Mouse (Mus musculus): ENCODE data around the gene Cdyl2. TPM values are rescaled to one million over a fixed set of nuclear protein-coding genes. Genes with fewer than 3 reads are reported as not detected.
A peak's percentile ranks its signal among the peaks of the same experiment; 100 is the strongest.

The Cdyl2 gene
- 3.8 and 4.2 TPM in 2 replicates for polyA plus RNA-seq (2012; rRNA removed)

DNA sequence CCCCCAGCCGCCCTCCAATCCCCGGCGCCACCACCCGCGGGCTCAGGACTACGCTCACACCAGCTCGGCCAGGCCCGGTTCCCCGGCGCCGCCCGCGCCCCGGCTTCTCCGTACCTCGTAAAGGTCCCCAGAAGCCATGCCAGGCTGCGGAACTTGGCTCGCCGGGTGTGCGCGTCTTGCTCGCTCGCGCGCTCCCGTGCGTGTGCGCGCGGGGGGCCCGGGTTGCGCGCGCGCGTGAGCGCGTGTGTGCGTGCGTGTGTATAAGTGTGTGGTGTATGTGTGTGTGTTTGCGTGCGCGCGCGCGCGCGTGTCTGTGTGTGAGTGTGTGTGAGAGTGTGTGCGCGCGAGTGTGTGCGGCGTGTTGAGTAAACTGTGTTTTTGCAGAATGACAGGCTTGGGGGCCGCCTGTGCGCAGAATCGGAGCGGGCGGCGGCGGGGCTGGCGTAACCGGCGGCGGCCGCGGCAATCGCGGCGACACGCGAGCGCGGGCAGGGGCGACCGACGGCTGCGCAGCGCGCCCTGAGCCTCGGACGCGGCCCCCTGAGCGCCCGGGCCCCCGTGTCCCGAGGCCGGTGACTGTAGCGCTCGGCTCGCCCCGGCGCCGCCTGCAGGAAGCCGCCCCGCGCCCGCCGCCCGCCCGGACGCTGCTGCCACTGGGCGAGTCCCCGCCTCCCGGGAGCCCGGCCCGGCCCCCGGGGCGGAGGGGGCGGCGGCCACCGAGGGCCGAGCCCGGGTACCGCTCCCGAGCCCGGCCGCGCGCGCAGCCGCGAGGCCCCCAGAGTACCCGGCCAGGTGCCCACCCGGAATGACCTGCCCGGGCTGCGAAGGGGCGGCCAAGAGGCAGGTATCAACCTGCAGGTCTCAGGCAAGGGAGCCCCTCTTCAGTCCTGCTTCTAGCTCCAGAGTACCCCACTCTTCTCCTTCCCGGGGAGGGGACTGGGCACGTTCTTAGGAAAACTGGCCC is at the start of gene Cdyl2:
Cdyl2 (minus strand) TSS at position 308 of the 964 bp plus-strand sequence.
- 0 out of 2 replicates have a peak, but pooled peaks cover 2% of the 10 kb centered on the region for H3K4me1 ChIP-seq (ENCODE audit: control insufficient read depth, insufficient read depth, low read length)
- peak within 1 kb of the TSS; percentile 60 for H3K27ac ChIP-seq (ENCODE audit: insufficient read depth, low read length)
- TF ChIP-seq POLR2A (IDR thresholded peaks at IDR 0.05; ENCODE audit: extremely low read depth, insufficient read depth, low read length) (peak; percentile 36; the same call in 1 of the 2 replicates), CTCF (IDR thresholded peaks at IDR 0.05; ENCODE audit: extremely low read depth, insufficient read depth, low read length) (no peak)
- peak within 1 kb of the TSS; percentile 53 for H3K4me3 ChIP-seq (ENCODE audit: insufficient read depth, low read length)

DNA sequence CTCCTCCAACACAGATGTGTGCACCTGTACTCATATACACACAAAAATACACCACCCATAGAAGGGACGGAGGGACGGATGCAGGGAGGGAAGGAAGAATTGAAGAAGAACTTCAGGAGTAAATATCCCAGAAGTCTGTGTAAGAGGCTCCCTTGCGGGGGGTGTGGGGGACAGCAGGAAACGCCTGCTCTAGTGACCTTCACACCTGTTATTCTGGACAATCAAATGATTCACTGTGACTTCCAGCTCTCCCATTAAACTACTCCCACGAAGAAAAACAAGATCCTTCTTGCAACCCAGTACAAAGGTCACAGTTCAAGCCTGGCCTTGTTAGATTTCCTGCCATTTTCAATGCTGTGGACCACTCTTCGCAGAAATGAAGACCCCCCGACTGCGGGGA is 47.8 kb upstream of the Cdyl2 start:
- H3K27ac ChIP-seq (ENCODE audit: insufficient read depth, low read length), result no peak overlapping the region
- H3K4me3 ChIP-seq (ENCODE audit: insufficient read depth, low read length), result no peak overlapping the region
- H3K4me1 ChIP-seq (ENCODE audit: control insufficient read depth, insufficient read depth, low read length), result no peaks in the 10 kb centered on the region
- TF ChIP-seq CTCF (IDR thresholded peaks at IDR 0.05; ENCODE audit: extremely low read depth, insufficient read depth, low read length) (no peak), POLR2A (IDR thresholded peaks at IDR 0.05; ENCODE audit: extremely low read depth, insufficient read depth, low read length) (no peak)

DNA sequence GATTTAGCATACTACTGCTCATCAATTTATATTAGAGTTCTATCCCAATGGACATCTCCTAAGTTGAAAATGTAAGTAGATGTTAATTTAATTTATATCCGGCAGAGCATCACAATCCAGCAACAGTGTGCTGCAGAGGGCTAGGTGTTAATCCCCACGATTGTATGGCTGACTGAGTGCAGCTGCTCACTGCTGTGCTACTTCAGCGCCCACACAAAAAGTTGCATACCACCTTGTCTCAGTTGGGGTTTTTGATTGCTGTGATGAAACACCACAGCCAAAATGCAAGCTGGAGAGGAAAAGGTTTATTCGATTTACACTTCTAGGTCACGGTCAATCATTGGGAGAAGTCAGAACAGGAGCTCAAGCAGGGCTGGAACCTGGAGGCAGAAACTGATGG is 41.4 kb upstream of the Cdyl2 start:
- H3K27ac ChIP-seq (ENCODE audit: insufficient read depth, low read length), result no peak overlapping the region
- H3K4me3 ChIP-seq (ENCODE audit: insufficient read depth, low read length), result no peak overlapping the region
- no peaks in the 10 kb centered on the region for H3K4me1 ChIP-seq (ENCODE audit: control insufficient read depth, insufficient read depth, low read length)
- TF ChIP-seq POLR2A (IDR thresholded peaks at IDR 0.05; ENCODE audit: extremely low read depth, insufficient read depth, low read length) (no peak), CTCF (IDR thresholded peaks at IDR 0.05; ENCODE audit: extremely low read depth, insufficient read depth, low read length) (no peak)

DNA sequence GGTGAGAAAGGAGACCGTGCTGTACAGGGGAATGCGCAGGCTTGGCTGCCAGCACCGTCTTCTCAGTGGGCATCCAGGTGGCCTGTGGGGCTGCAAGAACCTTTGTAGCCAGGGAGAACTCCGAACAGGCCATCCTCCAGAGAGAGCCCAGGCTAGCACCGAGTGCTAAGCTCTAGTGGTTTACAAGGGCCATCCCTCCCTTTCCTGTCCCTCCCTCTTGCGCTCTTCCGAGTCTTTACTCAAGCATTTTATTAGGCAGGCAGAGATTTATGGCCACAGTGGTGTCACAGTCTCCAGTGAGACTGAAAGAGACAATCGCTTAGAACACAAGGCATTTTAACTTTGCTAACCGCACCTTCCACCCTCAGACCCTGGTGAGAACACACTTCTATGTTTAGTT is 39.9 kb upstream of the Cdyl2 start:
- Histone ChIP-seq H3K4me1 (ENCODE audit: control insufficient read depth, insufficient read depth, low read length) (no peaks in the 10 kb centered on the region), H3K27ac (ENCODE audit: insufficient read depth, low read length) (no peak overlapping the region), H3K4me3 (ENCODE audit: insufficient read depth, low read length) (no peak overlapping the region)
- TF ChIP-seq POLR2A (IDR thresholded peaks at IDR 0.05; ENCODE audit: extremely low read depth, insufficient read depth, low read length) (no peak), CTCF (IDR thresholded peaks at IDR 0.05; ENCODE audit: extremely low read depth, insufficient read depth, low read length) (no peak)

DNA sequence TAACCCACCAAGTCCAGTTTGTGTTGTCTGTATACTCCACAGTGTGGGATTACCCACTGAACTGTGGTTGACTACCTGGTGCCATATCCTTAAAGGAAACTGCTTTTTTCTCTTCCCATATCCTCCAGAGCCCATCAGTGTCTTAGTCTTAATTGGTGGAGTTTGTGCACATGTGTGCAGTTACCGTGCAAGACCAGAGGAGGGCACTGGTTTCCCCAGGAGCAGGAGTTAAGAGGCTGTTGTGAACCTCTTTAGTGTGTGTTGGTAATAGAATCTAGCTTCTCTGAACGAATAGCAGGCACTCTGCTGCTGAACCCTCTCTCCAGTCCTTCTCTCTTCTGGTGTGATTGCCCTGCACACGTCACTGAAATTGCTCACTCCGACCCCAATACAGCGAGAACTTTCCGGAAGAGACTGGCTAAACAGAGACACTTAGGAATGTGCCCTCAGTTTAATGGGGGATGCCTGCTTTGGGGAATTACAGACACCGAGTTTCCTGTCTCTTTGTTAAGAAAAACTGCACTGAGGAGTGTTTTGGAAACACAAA is 39.1 kb upstream of the Cdyl2 start:
- Histone ChIP-seq H3K4me3 (ENCODE audit: insufficient read depth, low read length) (no peak overlapping the region), H3K27ac (ENCODE audit: insufficient read depth, low read length) (no peak overlapping the region), H3K4me1 (ENCODE audit: control insufficient read depth, insufficient read depth, low read length) (no peaks in the 10 kb centered on the region)
- TF ChIP-seq POLR2A (IDR thresholded peaks at IDR 0.05; ENCODE audit: extremely low read depth, insufficient read depth, low read length) (no peak), CTCF (IDR thresholded peaks at IDR 0.05; ENCODE audit: extremely low read depth, insufficient read depth, low read length) (0 out of 2 replicates have a peak, but pooled peaks have one; percentile 17)

DNA sequence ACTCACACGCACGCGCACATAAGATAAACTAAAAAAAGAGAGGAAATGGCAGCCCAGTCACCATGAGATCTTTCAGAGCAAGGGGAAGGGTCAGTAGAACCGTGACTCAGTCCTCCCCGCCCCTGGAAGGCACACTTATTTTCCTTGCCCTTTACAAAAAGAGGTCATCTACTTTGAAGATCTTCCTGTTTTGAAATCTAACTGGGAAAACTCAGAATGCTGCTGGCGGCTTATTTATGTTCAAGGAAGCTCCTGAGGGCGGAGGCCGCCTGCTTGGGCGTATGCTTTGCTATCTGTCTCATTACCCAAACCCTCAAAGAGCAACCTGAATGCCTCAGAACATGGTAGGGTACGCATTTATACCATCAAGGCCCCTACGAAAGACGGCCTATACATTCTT is 38.0 kb upstream of the Cdyl2 start:
- Histone ChIP-seq H3K4me3 (ENCODE audit: insufficient read depth, low read length) (no peak overlapping the region), H3K27ac (ENCODE audit: insufficient read depth, low read length) (no peak overlapping the region), H3K4me1 (ENCODE audit: control insufficient read depth, insufficient read depth, low read length) (no peaks in the 10 kb centered on the region)
- TF ChIP-seq CTCF (IDR thresholded peaks at IDR 0.05; ENCODE audit: extremely low read depth, insufficient read depth, low read length), result no peak
- no peak for TF ChIP-seq POLR2A (IDR thresholded peaks at IDR 0.05; ENCODE audit: extremely low read depth, insufficient read depth, low read length)

DNA sequence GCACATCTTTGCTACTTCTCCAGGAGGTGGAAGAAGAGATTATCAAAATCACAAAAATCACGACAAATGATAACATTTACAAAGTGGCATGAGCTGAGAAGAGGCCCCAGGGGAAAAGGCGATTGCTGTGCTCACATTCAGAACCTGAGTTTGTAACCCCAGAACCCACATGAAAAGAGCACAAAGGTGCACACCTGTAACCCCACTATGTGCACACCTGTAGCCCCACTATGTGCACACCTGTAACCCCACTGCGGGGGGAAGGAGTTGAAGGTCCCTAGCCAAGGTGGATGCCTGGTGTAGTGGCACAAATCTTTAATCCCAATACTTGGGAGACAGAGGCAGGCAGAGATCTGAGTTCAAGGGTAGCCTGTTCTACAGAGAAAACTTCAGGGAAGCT is 23.4 kb upstream of the Cdyl2 start:
- Histone ChIP-seq H3K4me3 (ENCODE audit: insufficient read depth, low read length) (no peak overlapping the region), H3K27ac (ENCODE audit: insufficient read depth, low read length) (no peak overlapping the region), H3K4me1 (ENCODE audit: control insufficient read depth, insufficient read depth, low read length) (no peaks in the 10 kb centered on the region)
- TF ChIP-seq POLR2A (IDR thresholded peaks at IDR 0.05; ENCODE audit: extremely low read depth, insufficient read depth, low read length), result no peak
- no peak for TF ChIP-seq CTCF (IDR thresholded peaks at IDR 0.05; ENCODE audit: extremely low read depth, insufficient read depth, low read length)

DNA sequence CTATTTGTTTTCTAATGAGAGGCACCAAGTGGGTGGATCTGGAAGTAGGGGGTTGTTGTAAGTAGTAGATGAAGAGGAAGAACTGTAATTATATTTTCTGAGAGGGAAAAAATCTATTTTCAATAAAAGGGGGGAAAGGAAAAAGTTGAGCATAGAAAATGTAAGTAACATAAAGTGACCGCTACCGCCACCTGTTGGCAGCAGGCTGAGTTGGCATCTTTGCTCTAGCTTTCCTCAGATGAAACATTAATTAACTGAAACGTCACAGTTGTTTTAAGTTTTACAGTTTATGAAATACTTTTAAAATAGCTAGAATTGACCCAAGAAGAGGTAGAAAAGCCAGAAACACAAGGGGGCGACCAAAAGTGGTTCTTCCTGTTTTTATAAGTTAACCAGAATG is 22.8 kb upstream of the Cdyl2 start:
- H3K27ac ChIP-seq (ENCODE audit: insufficient read depth, low read length), result no peak overlapping the region
- H3K4me1 ChIP-seq (ENCODE audit: control insufficient read depth, insufficient read depth, low read length), result no peaks in the 10 kb centered on the region
- H3K4me3 ChIP-seq (ENCODE audit: insufficient read depth, low read length), result no peak overlapping the region
- TF ChIP-seq CTCF (IDR thresholded peaks at IDR 0.05; ENCODE audit: extremely low read depth, insufficient read depth, low read length) (peak; percentile 68), POLR2A (IDR thresholded peaks at IDR 0.05; ENCODE audit: extremely low read depth, insufficient read depth, low read length) (no peak)

DNA sequence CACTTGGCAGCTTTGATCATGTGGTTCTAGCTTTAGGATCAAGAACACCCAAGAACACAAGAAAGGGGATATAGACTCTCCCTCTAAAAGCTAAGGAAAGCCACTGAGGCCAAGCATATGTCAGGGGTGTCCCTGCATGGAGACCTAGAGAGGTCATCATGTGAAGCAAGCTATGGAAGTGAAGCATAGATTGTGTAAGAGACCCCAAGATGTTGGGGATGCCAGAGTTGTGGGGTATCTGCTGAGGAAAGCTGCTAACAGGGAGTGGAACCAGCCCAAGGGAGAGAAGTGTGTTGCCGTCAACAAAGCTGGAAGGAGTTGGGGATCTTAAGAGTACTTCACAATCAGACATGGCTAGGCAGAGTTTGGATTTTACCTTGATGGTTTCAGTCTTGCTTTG is 7.9 kb upstream of the Cdyl2 start:
- TF ChIP-seq POLR2A (IDR thresholded peaks at IDR 0.05; ENCODE audit: extremely low read depth, insufficient read depth, low read length), result no peak
- TF ChIP-seq CTCF (IDR thresholded peaks at IDR 0.05; ENCODE audit: extremely low read depth, insufficient read depth, low read length), result no peak
- Histone ChIP-seq H3K27ac (ENCODE audit: insufficient read depth, low read length) (no peak overlapping the region), H3K4me3 (ENCODE audit: insufficient read depth, low read length) (no peak overlapping the region), H3K4me1 (ENCODE audit: control insufficient read depth, insufficient read depth, low read length) (no peaks in the 10 kb centered on the region)

Data from cortical plate, adult 2 months (tissue).